Mouse (Mus musculus): ENCODE measurements around the gene Tbc1d22b. TPM values are rescaled to one million over a fixed set of nuclear protein-coding genes. Genes with fewer than 3 reads are reported as not detected.

Gene Tbc1d22b
- total and polyA plus RNA-seq, 2 experiments: 1.2 to 4.1 TPM

- Histone ChIP-seq H3K27ac (replicated peaks; ENCODE audit: insufficient read depth, low read depth, low read length) (no peak overlapping the region), H3K79me2 (ENCODE audit: control insufficient read depth, insufficient read depth, low read length) (no peaks in the 10 kb centered on the region), H3K4me1 (ENCODE audit: control insufficient read depth, insufficient read depth, low read length) (no peaks in the 10 kb centered on the region), H3K36me3 (ENCODE audit: control insufficient read depth, insufficient read depth, low read length) (peaks cover 30% of the 10 kb centered on the region; the same call in 1 of the 2 replicates), H3K27me3 (ENCODE audit: control insufficient read depth, insufficient read depth, low read length) (no peaks in the 10 kb centered on the region), H3K9ac (ENCODE audit: low read depth, low read length) (no peak overlapping the region), H3K4me3 (ENCODE audit: insufficient read depth, low read depth, low read length) (no peak overlapping the region)
- DNase-seq (ENCODE audit: extremely low read depth, low read depth, low spot score): no peak
- no peak for TF ChIP-seq POLR2A (IDR thresholded peaks at IDR 0.05; ENCODE audit: extremely low read depth, insufficient read depth, low read length)
- TF ChIP-seq CTCF (IDR thresholded peaks at IDR 0.05; ENCODE audit: low read depth, low read length): no peak
- 88% methylated on average over 5 of the region's 5 CpGs for WGBS
Observed at GRCm38 (mm10) chr17:29629620-29630019, 80.0 kb downstream of the Tbc1d22b start.

DNA sequence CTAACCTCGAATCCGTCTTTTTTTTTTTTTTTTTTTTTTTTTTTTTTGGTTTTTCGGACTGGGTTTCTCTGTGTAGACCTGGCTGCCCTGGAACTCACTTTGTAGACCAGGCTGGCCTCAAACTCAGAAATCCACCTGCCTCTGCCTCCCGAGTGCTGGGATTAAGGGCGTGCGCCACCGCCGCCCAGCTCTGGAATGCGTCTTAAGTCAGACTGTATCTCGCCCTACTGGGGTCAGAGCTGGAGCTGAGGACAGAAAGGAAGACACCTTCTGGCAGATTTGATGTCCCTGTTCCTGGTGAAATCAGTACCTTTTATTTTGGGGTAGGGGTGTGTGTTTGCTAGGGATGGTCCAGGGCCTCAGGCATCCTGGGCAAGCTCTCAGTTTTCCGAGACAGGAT, 82.7 kb downstream of the Tbc1d22b start:
- no peak for DNase-seq (ENCODE audit: extremely low read depth, low read depth, low spot score)
- H3K79me2 ChIP-seq (ENCODE audit: control insufficient read depth, insufficient read depth, low read length): no peaks in the 10 kb centered on the region
- H3K36me3 ChIP-seq (ENCODE audit: control insufficient read depth, insufficient read depth, low read length): peaks cover 22% of the 10 kb centered on the region
- no peaks in the 10 kb centered on the region for H3K4me1 ChIP-seq (ENCODE audit: control insufficient read depth, insufficient read depth, low read length)
- H3K27me3 ChIP-seq (ENCODE audit: control insufficient read depth, insufficient read depth, low read length): no peaks in the 10 kb centered on the region
- WGBS: 94% methylated on average over 11 of the region's 11 CpGs
- H3K9ac ChIP-seq (ENCODE audit: low read depth, low read length): no peak overlapping the region
- no peak overlapping the region for H3K27ac ChIP-seq (replicated peaks; ENCODE audit: insufficient read depth, low read depth, low read length)
- no peak for TF ChIP-seq POLR2A (IDR thresholded peaks at IDR 0.05; ENCODE audit: extremely low read depth, insufficient read depth, low read length)
- no peak for TF ChIP-seq CTCF (IDR thresholded peaks at IDR 0.05; ENCODE audit: low read depth, low read length)
- H3K4me3 ChIP-seq (ENCODE audit: insufficient read depth, low read depth, low read length): no peak overlapping the region

GRCm38 (mm10) chr17:29635492-29635891, 85.9 kb downstream of the Tbc1d22b start:
- no peak for DNase-seq (ENCODE audit: extremely low read depth, low read depth, low spot score)

DNA sequence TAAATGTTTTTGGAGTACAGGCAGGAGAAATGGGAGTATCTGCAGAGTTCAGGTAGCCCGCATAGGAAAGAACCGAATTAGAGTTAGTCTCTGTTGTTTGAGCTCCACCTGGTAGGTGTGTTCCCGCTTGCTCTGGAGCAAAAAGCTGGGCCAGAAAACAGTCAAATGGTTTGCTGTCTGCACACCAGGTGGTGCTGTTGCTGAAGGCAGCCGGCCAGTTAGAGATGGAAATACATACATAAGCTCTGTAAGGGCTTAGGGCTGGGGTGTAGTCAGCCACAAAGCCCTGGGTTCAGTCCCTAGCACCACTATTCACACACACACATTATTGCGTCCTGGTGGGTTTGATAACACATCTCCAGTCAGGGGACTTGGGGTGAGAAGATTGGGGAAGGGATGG, 86.5 kb downstream of the Tbc1d22b start:
- H3K27ac ChIP-seq (replicated peaks; ENCODE audit: insufficient read depth, low read depth, low read length): no peak overlapping the region
- H3K36me3 ChIP-seq (ENCODE audit: control insufficient read depth, insufficient read depth, low read length): peaks cover 19% of the 10 kb centered on the region
- TF ChIP-seq POLR2A (IDR thresholded peaks at IDR 0.05; ENCODE audit: extremely low read depth, insufficient read depth, low read length) (no peak), CTCF (IDR thresholded peaks at IDR 0.05; ENCODE audit: low read depth, low read length) (peak; percentile 60)
- 75% methylated on average over 5 of the region's 5 CpGs for WGBS
- DNase-seq (ENCODE audit: extremely low read depth, low read depth, low spot score): no peak
- no peak overlapping the region for H3K9ac ChIP-seq (ENCODE audit: low read depth, low read length)
- no peaks in the 10 kb centered on the region for H3K27me3 ChIP-seq (ENCODE audit: control insufficient read depth, insufficient read depth, low read length)
- no peaks in the 10 kb centered on the region for H3K4me1 ChIP-seq (ENCODE audit: control insufficient read depth, insufficient read depth, low read length)
- no peaks in the 10 kb centered on the region for H3K79me2 ChIP-seq (ENCODE audit: control insufficient read depth, insufficient read depth, low read length)
- H3K4me3 ChIP-seq (ENCODE audit: insufficient read depth, low read depth, low read length): no peak overlapping the region

More at GRCm38 (mm10) chr17:29635492-29635891, 85.9 kb downstream of the Tbc1d22b start:
- TF ChIP-seq CTCF (IDR thresholded peaks at IDR 0.05; ENCODE audit: low read depth, low read length) (no peak), POLR2A (IDR thresholded peaks at IDR 0.05; ENCODE audit: extremely low read depth, insufficient read depth, low read length) (no peak)
- Histone ChIP-seq H3K79me2 (ENCODE audit: control insufficient read depth, insufficient read depth, low read length) (no peaks in the 10 kb centered on the region), H3K27me3 (ENCODE audit: control insufficient read depth, insufficient read depth, low read length) (no peaks in the 10 kb centered on the region), H3K36me3 (ENCODE audit: control insufficient read depth, insufficient read depth, low read length) (peaks cover 17% of the 10 kb centered on the region), H3K4me1 (ENCODE audit: control insufficient read depth, insufficient read depth, low read length) (no peaks in the 10 kb centered on the region), H3K4me3 (ENCODE audit: insufficient read depth, low read depth, low read length) (no peak overlapping the region), H3K27ac (replicated peaks; ENCODE audit: insufficient read depth, low read depth, low read length) (no peak overlapping the region), H3K9ac (ENCODE audit: low read depth, low read length) (no peak overlapping the region)
- WGBS: 94% methylated on average over 8 of the region's 8 CpGs

GRCm38 (mm10) chr17:29637377-29637776, 87.8 kb downstream of the Tbc1d22b start:
- no peak overlapping the region for H3K9ac ChIP-seq (ENCODE audit: low read depth, low read length)
- WGBS: 84% methylated on average over 4 of the region's 4 CpGs
- DNase-seq (ENCODE audit: extremely low read depth, low read depth, low spot score): peak; percentile 22
- H3K4me1 ChIP-seq (ENCODE audit: control insufficient read depth, insufficient read depth, low read length): no peaks in the 10 kb centered on the region
- no peak overlapping the region for H3K4me3 ChIP-seq (ENCODE audit: insufficient read depth, low read depth, low read length)
- H3K27ac ChIP-seq (replicated peaks; ENCODE audit: insufficient read depth, low read depth, low read length): no peak overlapping the region
- H3K36me3 ChIP-seq (ENCODE audit: control insufficient read depth, insufficient read depth, low read length): peaks cover 22% of the 10 kb centered on the region
- no peak for TF ChIP-seq CTCF (IDR thresholded peaks at IDR 0.05; ENCODE audit: low read depth, low read length)
- TF ChIP-seq POLR2A (IDR thresholded peaks at IDR 0.05; ENCODE audit: extremely low read depth, insufficient read depth, low read length): no peak
- no peaks in the 10 kb centered on the region for H3K79me2 ChIP-seq (ENCODE audit: control insufficient read depth, insufficient read depth, low read length)
- no peaks in the 10 kb centered on the region for H3K27me3 ChIP-seq (ENCODE audit: control insufficient read depth, insufficient read depth, low read length)

- Histone ChIP-seq H3K27ac (replicated peaks; ENCODE audit: insufficient read depth, low read depth, low read length) (no peak overlapping the region), H3K27me3 (ENCODE audit: control insufficient read depth, insufficient read depth, low read length) (no peaks in the 10 kb centered on the region), H3K4me1 (ENCODE audit: control insufficient read depth, insufficient read depth, low read length) (no peaks in the 10 kb centered on the region), H3K9ac (ENCODE audit: low read depth, low read length) (no peak overlapping the region), H3K36me3 (ENCODE audit: control insufficient read depth, insufficient read depth, low read length) (peaks cover 22% of the 10 kb centered on the region), H3K4me3 (ENCODE audit: insufficient read depth, low read depth, low read length) (no peak overlapping the region), H3K79me2 (ENCODE audit: control insufficient read depth, insufficient read depth, low read length) (no peaks in the 10 kb centered on the region)
- no peak for TF ChIP-seq POLR2A (IDR thresholded peaks at IDR 0.05; ENCODE audit: extremely low read depth, insufficient read depth, low read length)
- no peak for TF ChIP-seq CTCF (IDR thresholded peaks at IDR 0.05; ENCODE audit: low read depth, low read length)
- no peak for DNase-seq (ENCODE audit: extremely low read depth, low read depth, low spot score)
- WGBS: 83% methylated on average over 8 of the region's 8 CpGs
Observed at GRCm38 (mm10) chr17:29637895-29638294, 88.3 kb downstream of the Tbc1d22b start.
